ENCODE assay signal across 28 mouse cellular contexts in genomic region chr2:68052481-68052880, GRCm38 (mm10).
DNase-seq lines count a peak whose midpoint lies in the region; ATAC-seq and TF ChIP-seq lines count a peak whose summit lies in the region.
"Had no signal": no experiment of that assay in that cellular context is flagged by ENCODE, and none has a peak within 500 bp of the region (broad histone marks: within the 10 kb centered on the region; RNA-seq: fewer than 3 reads in every experiment).

No protein-coding gene starts in this region.

- H3K27me3 ChIP-seq in intestine, embryonic 14.5 days (replicated peaks; ENCODE audit: control insufficient read depth, insufficient read depth, low read length) = no peaks in the 10 kb centered on the region
- no peaks in the 10 kb centered on the region for H3K27me3 ChIP-seq in intestine, embryonic 16.5 days (replicated peaks; ENCODE audit: control insufficient read depth, insufficient read depth, low read length)
- no peaks in the 10 kb centered on the region for H3K27me3 ChIP-seq in lung, embryonic 14.5 days (ENCODE audit: insufficient read depth, low read length)
- no peaks in the 10 kb centered on the region for H3K27me3 ChIP-seq in stomach, embryonic 16.5 days (ENCODE audit: control insufficient read depth, insufficient read depth, low read length)
- H3K27me3 ChIP-seq: CH12.LX; embryonic facial prominence, embryonic 13.5 days; forebrain, embryonic 15.5 days; heart, embryonic 13.5 days; kidney, embryonic 15.5 days; midbrain, embryonic 15.5 days had no signal

- no peak for TF ChIP-seq CTCF in lung, embryonic 14.5 days (IDR thresholded peaks at IDR 0.05; ENCODE audit: low read depth)

- H3K27ac ChIP-seq in intestine, embryonic 14.5 days (ENCODE audit: low read depth) = no peak overlapping the region
- H3K27ac ChIP-seq in intestine, embryonic 16.5 days (ENCODE audit: low read length) = no peak overlapping the region
- H3K27ac ChIP-seq in lung, embryonic 14.5 days (ENCODE audit: low read depth) = no peak overlapping the region
- peak overlapping the region; percentile 84 for H3K27ac ChIP-seq in stomach, embryonic 16.5 days (ENCODE audit: low read length)
- H3K27ac ChIP-seq: embryonic facial prominence, embryonic 13.5 days; forebrain, embryonic 10.5 days; forebrain, embryonic 15.5 days; heart, adult 2 months; heart, embryonic 13.5 days; hindbrain, embryonic 14.5 days; kidney, embryonic 15.5 days; liver, embryonic 14.5 days; macrophage; midbrain, embryonic 15.5 days had no signal

- no peaks in the 10 kb centered on the region for H3K36me3 ChIP-seq in intestine, embryonic 14.5 days (ENCODE audit: control insufficient read depth, insufficient read depth, low read length)
- no peaks in the 10 kb centered on the region for H3K36me3 ChIP-seq in intestine, embryonic 16.5 days (ENCODE audit: control insufficient read depth, insufficient read depth, low read length)
- no peaks in the 10 kb centered on the region for H3K36me3 ChIP-seq in lung, embryonic 14.5 days (ENCODE audit: insufficient read depth)
- H3K36me3 ChIP-seq in stomach, embryonic 16.5 days (ENCODE audit: control insufficient read depth, insufficient read depth, low read length) = no peaks in the 10 kb centered on the region
- H3K36me3 ChIP-seq: embryonic facial prominence, embryonic 13.5 days; forebrain, embryonic 10.5 days; forebrain, embryonic 15.5 days; heart, embryonic 13.5 days; kidney, embryonic 15.5 days; midbrain, embryonic 15.5 days had no signal

- ATAC-seq in intestine, embryonic 14.5 days (replicated peaks; ENCODE audit: low FRiP score, low TSS enrichment, low read depth) = 0 out of 2 replicates have a peak, but pooled peaks have one; percentile 60
- ATAC-seq in intestine, embryonic 16.5 days = no peak
- peak; percentile 65; the same call in 1 of the 2 replicates for ATAC-seq in lung, embryonic 14.5 days (ENCODE audit: insufficient read depth)
- peak; percentile 85 for ATAC-seq in stomach, embryonic 16.5 days (ENCODE audit: insufficient read depth, low FRiP score)
- ATAC-seq: activated CD4-positive, CD25-positive, alpha-beta regulatory T cell, adult 4 months; forebrain, embryonic 15.5 days; midbrain, embryonic 15.5 days had no signal

- H3K9me3 ChIP-seq in intestine, embryonic 14.5 days (ENCODE audit: control insufficient read depth, low read length) = no peaks in the 10 kb centered on the region
- H3K9me3 ChIP-seq in intestine, embryonic 16.5 days (ENCODE audit: control insufficient read depth, low read length) = no peaks in the 10 kb centered on the region
- no peaks in the 10 kb centered on the region for H3K9me3 ChIP-seq in lung, embryonic 14.5 days (ENCODE audit: low read depth, low read length)
- H3K9me3 ChIP-seq in stomach, embryonic 16.5 days (replicated peaks; ENCODE audit: control insufficient read depth, low read length) = no peaks in the 10 kb centered on the region
- H3K9me3 ChIP-seq: embryonic facial prominence, embryonic 13.5 days; forebrain, embryonic 10.5 days; forebrain, embryonic 15.5 days; heart, embryonic 13.5 days; kidney, embryonic 15.5 days; midbrain, embryonic 15.5 days had no signal

- WGBS in intestine, embryonic 14.5 days = 71% methylated on average over 6 of the region's 6 CpGs
- 61% methylated on average over 6 of the region's 6 CpGs for WGBS in intestine, embryonic 16.5 days
- WGBS in lung, embryonic 14.5 days = 65% methylated on average over 6 of the region's 6 CpGs
- WGBS in stomach, embryonic 16.5 days = 58% methylated on average over 6 of the region's 6 CpGs

- H3K4me2 ChIP-seq in intestine, embryonic 14.5 days (ENCODE audit: low read length) = no peak overlapping the region
- no peak overlapping the region for H3K4me2 ChIP-seq in intestine, embryonic 16.5 days (ENCODE audit: low read depth, low read length)
- no peak overlapping the region for H3K4me2 ChIP-seq in lung, embryonic 14.5 days
- H3K4me2 ChIP-seq in stomach, embryonic 16.5 days (ENCODE audit: low read depth, low read length) = no peak overlapping the region; the same call in 1 of the 2 replicates
- H3K4me2 ChIP-seq: embryonic facial prominence, embryonic 13.5 days; forebrain, embryonic 15.5 days; heart, embryonic 13.5 days; hindbrain, embryonic 14.5 days; kidney, embryonic 15.5 days; midbrain, embryonic 15.5 days had no signal

- H3K4me1 ChIP-seq in intestine, embryonic 14.5 days (replicated peaks; ENCODE audit: control insufficient read depth, insufficient read depth, low read length) = no peaks in the 10 kb centered on the region
- no peaks in the 10 kb centered on the region for H3K4me1 ChIP-seq in intestine, embryonic 16.5 days (ENCODE audit: control insufficient read depth, insufficient read depth, low read length)
- H3K4me1 ChIP-seq in lung, embryonic 14.5 days (ENCODE audit: insufficient read depth) = no peaks in the 10 kb centered on the region
- no peaks in the 10 kb centered on the region for H3K4me1 ChIP-seq in stomach, embryonic 16.5 days (ENCODE audit: control insufficient read depth, insufficient read depth, low read length)
- H3K4me1 ChIP-seq: embryonic facial prominence, embryonic 13.5 days; forebrain, embryonic 10.5 days; forebrain, embryonic 15.5 days; heart, embryonic 13.5 days; kidney, embryonic 15.5 days; midbrain, embryonic 15.5 days had no signal

- no peak for DNase-seq in intestine, embryonic 14.5 days (ENCODE audit: low spot score)
- DNase-seq in lung, embryonic 14.5 days = peak; percentile 45
- DNase-seq in lung, postnatal 4 days = no peak
- DNase-seq in urinary bladder, adult 18-20 months (ENCODE audit: low spot score in 2 of 2) = peak; percentile 6 to 24
- no peak for DNase-seq in urinary bladder, postnatal 10 days (ENCODE audit: low spot score)
- no peak for DNase-seq in heart, adult 8-10 months (ENCODE audit: low spot score)
- DNase-seq: adrenal gland, adult 2 months; adrenal gland, postnatal 36 days; cerebellum, adult 18-20 months; cerebellum, postnatal 10 days; heart, adult 2 months; heart, postnatal 10 days; layer of hippocampus, adult 9-11 months; liver; right cerebral cortex, postnatal 25 days had no signal

- no peak overlapping the region for H3K4me3 ChIP-seq in intestine, embryonic 14.5 days (ENCODE audit: low read depth, low read length)
- no peak overlapping the region for H3K4me3 ChIP-seq in intestine, embryonic 16.5 days (ENCODE audit: low read length)
- H3K4me3 ChIP-seq in lung, embryonic 14.5 days (ENCODE audit: low read depth, low read length) = no peak overlapping the region
- H3K4me3 ChIP-seq in stomach, embryonic 16.5 days (replicated peaks; ENCODE audit: low read length) = no peak overlapping the region
- H3K4me3 ChIP-seq: embryonic facial prominence, embryonic 13.5 days; forebrain, embryonic 10.5 days; forebrain, embryonic 15.5 days; heart, adult 2 months; heart, embryonic 13.5 days; kidney, embryonic 15.5 days; midbrain, embryonic 15.5 days had no signal

- no peak overlapping the region for H3K9ac ChIP-seq in intestine, embryonic 14.5 days (ENCODE audit: low read length)
- H3K9ac ChIP-seq in intestine, embryonic 16.5 days (ENCODE audit: low read depth, low read length) = no peak overlapping the region
- H3K9ac ChIP-seq in lung, embryonic 14.5 days = no peak overlapping the region
- no peak overlapping the region for H3K9ac ChIP-seq in stomach, embryonic 16.5 days (ENCODE audit: low read length)
- H3K9ac ChIP-seq: embryonic facial prominence, embryonic 13.5 days; forebrain, embryonic 15.5 days; heart, embryonic 13.5 days; hindbrain, embryonic 14.5 days; kidney, embryonic 15.5 days; liver, embryonic 14.5 days; midbrain, embryonic 15.5 days had no signal

Comparison
In these comparisons a context has a peak if more than half of its experiments do, and no peak if none do; other contexts are left out.
1. DNase-seq: peak in lung, embryonic 14.5 days (single experiment) and urinary bladder, adult 18-20 months (2 of 2); none in intestine, embryonic 14.5 days (single experiment), lung, postnatal 4 days (0 of 2), urinary bladder, postnatal 10 days (single experiment) and heart, adult 8-10 months (single experiment).